Mouse (Mus musculus) thymus, adult 2 months (tissue): ENCODE data around the gene Cdyl.

Source experiments
- CTCF ChIP-seq: fragments of 200-500 bp; IDR thresholded peaks from 2 replicates; pipeline ENCODE4 v1.5.1; 2012; ENCODE audit warnings: mild to moderate bottlenecking, control low read depth, low read length, moderate library complexity, borderline replicate concordance; ENCODE audit not compliant: control insufficient read depth, poor library complexity, insufficient read depth; ENCODE audit errors: extremely low read depth
- POLR2A ChIP-seq: fragments of 200-500 bp; IDR thresholded peaks from 2 replicates; pipeline ENCODE4 v1.6.1; 2012; ENCODE audit warnings: mild to moderate bottlenecking, low read length, control low read depth, moderate library complexity; ENCODE audit not compliant: control insufficient read depth, poor library complexity, insufficient read depth; ENCODE audit errors: extremely low read depth

- TF ChIP-seq CTCF (no peak), POLR2A (no peak)
Measured at GRCm38 (mm10) chr13:35832676-35833075, 173.0 kb downstream of the Cdyl start.
